Mouse (Mus musculus) neural tube, embryonic 14.5 days (tissue): ENCODE measurements around the gene Pef1. TPM values are rescaled to one million over a fixed set of nuclear protein-coding genes. Genes with fewer than 3 reads are reported as not detected.

ENCODE experiments used
- ATAC-seq: fragments of 200-750 bp; cut with Nextera tagmentation; 2 replicates; pipeline ENCODE4 v1.8.0; 2017; ENCODE audit warnings: low read depth, mild to moderate bottlenecking, moderate TSS enrichment, moderate library complexity
- H3K27ac ChIP-seq: fragments of 300-500 bp; sonication (generic); 2 replicates; pipeline ENCODE4 v1.5.1; 2014; ENCODE audit warnings: low read depth, mild to moderate bottlenecking, control low read depth, low read length, moderate library complexity, mixed read lengths
- H3K27me3 ChIP-seq: fragments of 300-500 bp; sonication (generic); 2 replicates; pipeline ENCODE4 v1.6.1; 2014; ENCODE audit warnings: low read length; ENCODE audit not compliant: control insufficient read depth, insufficient read depth
- H3K36me3 ChIP-seq: fragments of 300-500 bp; sonication (generic); 2 replicates; pipeline ENCODE4 v1.6.1; 2014; ENCODE audit warnings: low read length, mixed read lengths; ENCODE audit not compliant: control insufficient read depth, insufficient read depth
- H3K4me1 ChIP-seq: fragments of 300-500 bp; sonication (generic); 2 replicates; pipeline ENCODE4 v1.6.1; 2014; ENCODE audit warnings: low read length; ENCODE audit not compliant: control insufficient read depth, insufficient read depth
- H3K4me2 ChIP-seq: fragments of 300-500 bp; sonication (generic); 2 replicates; pipeline ENCODE4 v1.6.1; 2014; ENCODE audit warnings: mild to moderate bottlenecking, low read depth, low read length, control low read depth
- H3K4me3 ChIP-seq: fragments of 300-500 bp; sonication (generic); 2 replicates; pipeline ENCODE4 v1.5.1; 2014; ENCODE audit warnings: low read depth, low read length, control low read depth, mixed read lengths
- H3K9ac ChIP-seq: fragments of 300-500 bp; sonication (generic); replicated peaks from 2 replicates; pipeline ENCODE4 v1.6.1; 2014; ENCODE audit warnings: low read depth, mild to moderate bottlenecking, control low read depth, low read length, mixed read lengths
- H3K9me3 ChIP-seq: fragments of 300-500 bp; sonication (generic); 2 replicates; pipeline ENCODE4 v1.6.1; 2016; ENCODE audit warnings: low read length; ENCODE audit not compliant: control insufficient read depth
- WGBS: fragments of 180-500 bp; shearing (Covaris S2); extraction: QIAGEN DNeasy Blood & Tissue Kit; methylation state at CpG from one replicate; pipeline ENCODE4 v1.1.7; 2014; 5-methylcytosine and 5-hydroxymethylcytosine counted together
- polyA plus RNA-seq: library from polyadenylated mRNA; unstranded; fragments of >200 nt; fragmentation: Nextera tagmentation; extraction: Ambion mirVana; gene quantifications from 2 replicates; pipeline ENCODE4 v1.2.1, GENCODE M21; 2014

Pef1 gene
- polyA plus RNA-seq, 1 experiment from 2014 or later: 68.3 TPM

- H3K4me1 ChIP-seq: 0 out of 2 replicates have a peak, but pooled peaks cover 5% of the 10 kb centered on the region
- no peak overlapping the region for H3K27ac ChIP-seq
- no peaks in the 10 kb centered on the region; the same call in 1 of the 2 replicates for H3K27me3 ChIP-seq
- 57% methylated on average over 9 of the region's 9 CpGs for WGBS
- no peaks in the 10 kb centered on the region for H3K9me3 ChIP-seq
- H3K4me2 ChIP-seq: no peak overlapping the region
- ATAC-seq: no peak
- no peak overlapping the region for H3K9ac ChIP-seq
- no peaks in the 10 kb centered on the region for H3K36me3 ChIP-seq
- no peak overlapping the region for H3K4me3 ChIP-seq
These were observed 20.1 kb upstream of the Pef1 start for GRCm38 (mm10) chr4:130082211-130082610.

DNA sequence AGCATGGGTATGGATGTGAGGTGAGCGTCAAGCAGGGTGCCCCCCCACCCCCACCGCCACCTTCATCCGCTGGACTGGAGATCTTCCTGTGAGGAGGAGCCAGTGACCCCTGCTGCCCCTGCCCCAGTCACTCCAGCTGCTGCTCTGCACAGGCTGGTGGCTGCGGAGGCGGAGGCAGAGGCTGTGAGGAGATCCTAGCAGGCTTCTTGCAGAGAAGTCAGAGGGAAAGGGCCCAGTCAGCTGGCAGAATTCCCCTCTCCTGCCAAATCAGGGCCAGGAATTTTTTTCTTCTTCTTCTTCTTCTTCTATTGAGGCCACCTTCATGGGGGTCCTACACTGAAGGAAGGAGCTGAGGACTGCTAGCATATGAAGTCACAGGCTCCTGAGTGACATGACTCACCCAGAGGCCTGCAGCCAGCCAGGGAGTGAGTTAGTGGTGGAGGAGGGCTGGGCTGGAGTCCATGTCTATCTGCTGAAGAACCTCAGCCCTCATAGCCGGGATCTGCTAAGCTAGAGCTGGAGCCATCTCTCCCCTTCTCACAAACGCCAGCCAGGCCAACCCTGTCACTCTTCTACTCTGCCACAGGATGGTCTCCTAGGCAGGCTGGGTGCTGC, 17.9 kb upstream of the Pef1 start:
- H3K9ac ChIP-seq: no peak overlapping the region
- ATAC-seq: no peak
- 63% methylated on average over 6 of the region's 7 CpGs for WGBS

DNA sequence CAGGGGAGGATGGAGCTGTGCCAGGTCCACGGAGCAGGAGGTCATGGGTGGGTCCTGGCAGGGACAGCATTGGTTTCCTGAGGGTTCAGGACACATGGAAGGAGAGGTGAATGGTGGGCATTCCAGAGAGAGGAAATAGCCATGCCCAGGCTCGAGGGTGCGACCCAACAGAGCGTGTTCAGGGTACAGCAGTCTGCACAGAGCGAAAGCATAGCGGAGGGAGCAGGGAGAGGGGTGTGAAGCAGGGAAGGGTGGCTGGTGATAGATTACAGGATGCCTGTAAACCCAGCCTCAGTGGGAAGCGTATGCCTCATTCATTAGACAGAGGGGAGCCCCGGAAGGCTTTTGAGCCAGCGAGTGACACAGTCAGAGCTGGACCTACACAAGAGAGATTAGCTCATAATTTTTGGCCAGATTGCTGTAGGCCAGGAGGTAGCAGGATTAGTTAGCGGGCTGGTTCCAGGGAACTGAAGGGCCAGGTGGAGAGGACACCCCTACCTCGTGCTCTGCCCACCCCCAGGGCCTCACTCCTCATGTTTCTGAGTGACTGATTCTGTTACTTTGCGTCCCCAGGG, 17.0 kb upstream of the Pef1 start:
- WGBS: 67% methylated on average over 12 of the region's 12 CpGs

More for the DNA sequence above, 17.9 kb upstream of the Pef1 start:
- Histone ChIP-seq H3K9me3 (no peaks in the 10 kb centered on the region), H3K36me3 (no peaks in the 10 kb centered on the region), H3K27ac (no peak overlapping the region), H3K4me2 (no peak overlapping the region), H3K4me3 (no peak overlapping the region), H3K27me3 (no peaks in the 10 kb centered on the region; the same call in 1 of the 2 replicates), H3K4me1 (0 out of 2 replicates have a peak, but pooled peaks cover 5% of the 10 kb centered on the region)

GRCm38 (mm10) chr4:130087293-130087692, 15.1 kb upstream of the Pef1 start:
- H3K4me2 ChIP-seq: no peak overlapping the region
- WGBS: 17% methylated on average over 7 of the region's 7 CpGs
- H3K36me3 ChIP-seq: no peaks in the 10 kb centered on the region
- H3K4me3 ChIP-seq: no peak overlapping the region
- H3K9ac ChIP-seq: no peak overlapping the region
- no peaks in the 10 kb centered on the region; the same call in 1 of the 2 replicates for H3K27me3 ChIP-seq
- no peaks in the 10 kb centered on the region for H3K9me3 ChIP-seq
- H3K4me1 ChIP-seq: no peaks in the 10 kb centered on the region
- peak; percentile 83 for ATAC-seq
- no peak overlapping the region for H3K27ac ChIP-seq

More for the DNA sequence above, 17.0 kb upstream of the Pef1 start:
- H3K9me3 ChIP-seq: no peaks in the 10 kb centered on the region
- H3K4me2 ChIP-seq: no peak overlapping the region
- H3K4me1 ChIP-seq: 0 out of 2 replicates have a peak, but pooled peaks cover 5% of the 10 kb centered on the region
- no peak for ATAC-seq
- no peak overlapping the region for H3K9ac ChIP-seq
- H3K27me3 ChIP-seq: no peaks in the 10 kb centered on the region; the same call in 1 of the 2 replicates
- H3K4me3 ChIP-seq: no peak overlapping the region
- no peak overlapping the region for H3K27ac ChIP-seq
- H3K36me3 ChIP-seq: no peaks in the 10 kb centered on the region

- Histone ChIP-seq H3K9ac (no peak overlapping the region), H3K4me1 (no peaks in the 10 kb centered on the region), H3K4me2 (no peak overlapping the region), H3K27ac (no peak overlapping the region), H3K36me3 (no peaks in the 10 kb centered on the region), H3K4me3 (no peak overlapping the region), H3K27me3 (0 out of 2 replicates have a peak, but pooled peaks cover 3% of the 10 kb centered on the region), H3K9me3 (no peaks in the 10 kb centered on the region)
- ATAC-seq: no peak
- 51% methylated on average over 3 of the region's 3 CpGs for WGBS
These were observed 7.2 kb upstream of the Pef1 start for GRCm38 (mm10) chr4:130095137-130095536.

GRCm38 (mm10) chr4:130101183-130101582, 1.2 kb upstream of the Pef1 start:
- Histone ChIP-seq H3K4me1 (no peaks in the 10 kb centered on the region), H3K9ac (no peak overlapping the region), H3K4me3 (no peak overlapping the region), H3K9me3 (no peaks in the 10 kb centered on the region), H3K27ac (no peak overlapping the region), H3K4me2 (no peak overlapping the region), H3K27me3 (no peaks in the 10 kb centered on the region), H3K36me3 (no peaks in the 10 kb centered on the region)
- 21% methylated on average over 8 of the region's 8 CpGs for WGBS
- ATAC-seq: no peak

- H3K4me2 ChIP-seq: no peak overlapping the region
- no peaks in the 10 kb centered on the region for H3K27me3 ChIP-seq
- no peak overlapping the region for H3K4me3 ChIP-seq
- 80% methylated on average over 12 of the region's 12 CpGs for WGBS
- H3K36me3 ChIP-seq: no peaks in the 10 kb centered on the region
- ATAC-seq: no peak
- H3K9ac ChIP-seq: no peak overlapping the region
- no peak overlapping the region for H3K27ac ChIP-seq
- H3K4me1 ChIP-seq: peaks cover 7% of the 10 kb centered on the region; the same call in 1 of the 2 replicates
- H3K9me3 ChIP-seq: no peaks in the 10 kb centered on the region
These were observed 1.3 kb downstream of the Pef1 start for GRCm38 (mm10) chr4:130103632-130104031.

- WGBS: 85% methylated on average over 4 of the region's 4 CpGs
- Histone ChIP-seq H3K27me3 (no peaks in the 10 kb centered on the region), H3K4me2 (no peak overlapping the region), H3K36me3 (no peaks in the 10 kb centered on the region), H3K4me1 (peaks cover 7% of the 10 kb centered on the region; the same call in 1 of the 2 replicates), H3K27ac (no peak overlapping the region), H3K9me3 (no peaks in the 10 kb centered on the region), H3K9ac (no peak overlapping the region), H3K4me3 (no peak overlapping the region)
- no peak for ATAC-seq
These were observed 2.2 kb downstream of the Pef1 start for GRCm38 (mm10) chr4:130104584-130104983.

DNA sequence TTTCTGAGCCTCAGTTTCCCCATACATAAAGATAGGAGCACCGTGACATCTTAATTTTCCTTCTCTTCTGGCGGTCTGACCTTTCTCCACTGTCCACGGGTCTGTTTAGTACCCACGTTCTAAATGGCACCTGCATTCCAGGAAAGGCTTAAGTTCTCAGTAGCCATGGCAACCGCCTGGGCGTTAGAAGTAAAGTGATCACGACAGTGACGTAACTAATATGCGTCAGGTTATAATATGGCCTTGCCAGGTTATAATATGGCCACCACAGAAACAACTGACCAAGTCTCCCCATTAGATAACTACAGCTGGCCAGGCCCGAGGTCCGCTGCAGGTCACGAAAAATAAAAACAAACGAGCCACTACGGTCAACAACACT, 4.7 kb downstream of the Pef1 start:
- H3K27ac ChIP-seq: peak overlapping the region; percentile 6
- no peaks in the 10 kb centered on the region for H3K9me3 ChIP-seq
- H3K9ac ChIP-seq: no peak overlapping the region; the same call in 1 of the 2 replicates
- peak overlapping the region; percentile 79 for H3K4me3 ChIP-seq
- peak; percentile 77 for ATAC-seq
- H3K36me3 ChIP-seq: no peaks in the 10 kb centered on the region
- WGBS: 12% methylated on average over 14 of the region's 14 CpGs
- peaks cover 7% of the 10 kb centered on the region; the same call in 1 of the 2 replicates for H3K4me1 ChIP-seq
- H3K27me3 ChIP-seq: no peaks in the 10 kb centered on the region
- peak overlapping the region; percentile 84 for H3K4me2 ChIP-seq
